Mouse (Mus musculus) myocyte (in vitro differentiated cells): ENCODE results near the gene Ptprm.

Experiments used
- CEBPB ChIP-seq: IDR thresholded peaks from 2 replicates; pipeline ENCODE4 v1.6.1; 2011; ENCODE audit warnings: mild to moderate bottlenecking, moderate library complexity; ENCODE audit not compliant: poor library complexity, insufficient read depth, severe bottlenecking
- MAX ChIP-seq: IDR thresholded peaks from one replicate; pipeline ENCODE4 v1.6.1; 2011; ENCODE audit warnings: low read depth, mild to moderate bottlenecking, control low read depth
- MYOD1 ChIP-seq, 3 experiments: IDR thresholded peaks; one replicate each; pipeline ENCODE4 v1.6.1; 2011; ENCODE audit warnings: control low read depth in 2 of 3, low read depth in 2 of 3, mild to moderate bottlenecking in 2 of 3, moderate library complexity in 1 of 3; ENCODE audit not compliant: insufficient read length in 2 of 3, control insufficient read depth in 1 of 3
- POLR2A ChIP-seq: IDR thresholded peaks from one replicate; pipeline ENCODE4 v1.6.1; 2011; ENCODE audit warnings: low read depth, mild to moderate bottlenecking, control low read depth, moderate library complexity; ENCODE audit not compliant: insufficient read length
- REST ChIP-seq: IDR thresholded peaks from one replicate; pipeline ENCODE4 v1.6.1; 2011; ENCODE audit warnings: mild to moderate bottlenecking, control low read depth, moderate library complexity; ENCODE audit not compliant: insufficient read depth, insufficient read length
- TCF12 ChIP-seq: IDR thresholded peaks from one replicate; pipeline ENCODE4 v1.6.1; 2011; ENCODE audit warnings: mild to moderate bottlenecking, control low read depth; ENCODE audit not compliant: poor library complexity, insufficient read depth, severe bottlenecking

DNA sequence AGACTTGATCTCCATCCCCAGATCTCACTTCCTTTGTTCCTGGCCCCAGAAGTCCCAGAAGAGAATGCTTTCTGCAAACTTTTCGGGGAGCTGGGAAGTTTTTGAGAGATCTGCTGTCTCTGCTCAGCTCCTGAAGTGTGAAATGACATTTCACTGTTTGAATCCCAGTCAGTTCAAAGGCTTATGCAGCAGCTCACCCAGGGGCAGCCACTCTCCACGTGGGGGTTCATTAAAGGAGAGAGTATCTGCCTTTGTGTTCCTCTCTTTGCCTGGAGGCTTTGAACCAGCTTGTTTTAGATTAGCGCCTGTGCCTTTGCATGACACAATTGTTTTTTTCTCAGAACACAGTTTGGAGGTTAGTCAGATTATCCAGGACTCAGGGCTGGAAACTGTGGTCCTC, 6.3 kb upstream of the Ptprm start:
- TF ChIP-seq REST (no peak), TCF12 (no peak), POLR2A (no peak), MYOD1 (IDR thresholded peaks at IDR 0.05; ENCODE audit: control insufficient read depth in 1 of 3, insufficient read length in 2 of 3, low read depth in 2 of 3) (no peak), MAX (no peak), CEBPB (no peak)
